Mouse (Mus musculus) kidney, embryonic 14.5 days (tissue): ENCODE measurements around the gene Tsc22d1. TPM values are rescaled to one million over a fixed set of nuclear protein-coding genes. Genes with fewer than 3 reads are reported as not detected.

Experiments
- ATAC-seq: fragments of 200-750 bp; cut with Nextera tagmentation; 2 replicates; pipeline ENCODE4 v1.8.0; 2017; ENCODE audit warnings: moderate number of reproducible peaks, mild to moderate bottlenecking, moderate TSS enrichment, moderate library complexity; ENCODE audit not compliant: low FRiP score, low TSS enrichment
- H3K27ac ChIP-seq: fragments of 300-500 bp; sonication (generic); 2 replicates; pipeline ENCODE4 v1.5.1; 2014; ENCODE audit warnings: low read depth, mild to moderate bottlenecking, low read length, moderate library complexity, mixed read lengths
- H3K27me3 ChIP-seq: fragments of 300-500 bp; sonication (generic); 2 replicates; pipeline ENCODE4 v1.6.1; 2014; ENCODE audit warnings: mild to moderate bottlenecking, low read length; ENCODE audit not compliant: control insufficient read depth, insufficient read depth
- H3K36me3 ChIP-seq: fragments of 300-500 bp; sonication (generic); 2 replicates; pipeline ENCODE4 v1.6.1; 2014; ENCODE audit warnings: low read length, mixed read lengths; ENCODE audit not compliant: control insufficient read depth, insufficient read depth
- H3K4me1 ChIP-seq: fragments of 300-500 bp; sonication (generic); 2 replicates; pipeline ENCODE4 v1.6.1; 2014; ENCODE audit warnings: low read length, mixed read lengths; ENCODE audit not compliant: control insufficient read depth, insufficient read depth
- H3K4me2 ChIP-seq: fragments of 300-500 bp; sonication (generic); replicated peaks from 2 replicates; pipeline ENCODE4 v1.6.1; 2014; ENCODE audit warnings: low read depth, mild to moderate bottlenecking, low read length
- H3K4me3 ChIP-seq: fragments of 300-500 bp; sonication (generic); 2 replicates; pipeline ENCODE4 v1.5.1; 2014; ENCODE audit warnings: mild to moderate bottlenecking, low read length
- H3K9ac ChIP-seq: fragments of 300-500 bp; sonication (generic); 2 replicates; pipeline ENCODE4 v1.6.1; 2014; ENCODE audit warnings: low read depth, mild to moderate bottlenecking, low read length, moderate library complexity
- H3K9me3 ChIP-seq: fragments of 300-500 bp; sonication (generic); 2 replicates; pipeline ENCODE4 v1.6.1; 2016; ENCODE audit warnings: low read length; ENCODE audit not compliant: control insufficient read depth
- WGBS: fragments of 180-500 bp; shearing (Covaris S2); extraction: QIAGEN DNeasy Blood & Tissue Kit; methylation state at CpG from one replicate; pipeline ENCODE4 v1.1.7; 2014; 5-methylcytosine and 5-hydroxymethylcytosine counted together
- polyA plus RNA-seq: library from polyadenylated mRNA; unstranded; fragments of >200 nt; fragmentation: Nextera tagmentation; extraction: Ambion mirVana; gene quantifications from 2 replicates; pipeline ENCODE4 v1.2.1, GENCODE M21; 2014

Tsc22d1 gene
- polyA plus RNA-seq, 1 experiment from 2014 or later, result 1,016 TPM

- Histone ChIP-seq H3K4me3 (no peak overlapping the region), H3K9ac (no peak overlapping the region), H3K36me3 (no peaks in the 10 kb centered on the region), H3K4me1 (0 out of 2 replicates have a peak, but pooled peaks cover 4% of the 10 kb centered on the region), H3K27me3 (no peaks in the 10 kb centered on the region), H3K9me3 (no peaks in the 10 kb centered on the region), H3K27ac (no peak overlapping the region), H3K4me2 (no peak overlapping the region)
- WGBS, result 67% methylated on average over 5 of the region's 5 CpGs
- no peak for ATAC-seq
Observed at GRCm38 (mm10) chr14:76454673-76455072, 39.9 kb downstream of the Tsc22d1 start.

GRCm38 (mm10) chr14:76455159-76455558, 40.4 kb downstream of the Tsc22d1 start:
- no peak for ATAC-seq
- H3K36me3 ChIP-seq, result no peaks in the 10 kb centered on the region
- no peak overlapping the region for H3K27ac ChIP-seq
- peaks cover 4% of the 10 kb centered on the region; the same call in 1 of the 2 replicates for H3K4me1 ChIP-seq
- no peak overlapping the region for H3K4me3 ChIP-seq
- H3K9ac ChIP-seq, result no peak overlapping the region
- H3K9me3 ChIP-seq, result no peaks in the 10 kb centered on the region
- no peak overlapping the region for H3K4me2 ChIP-seq
- no peaks in the 10 kb centered on the region for H3K27me3 ChIP-seq
- WGBS, result 90% methylated on average over 7 of the region's 7 CpGs

GRCm38 (mm10) chr14:76457696-76458095, 42.9 kb downstream of the Tsc22d1 start:
- Histone ChIP-seq H3K9me3 (no peaks in the 10 kb centered on the region), H3K4me1 (peaks cover 3% of the 10 kb centered on the region), H3K27me3 (no peaks in the 10 kb centered on the region), H3K36me3 (peaks cover 3% of the 10 kb centered on the region; the same call in 1 of the 2 replicates), H3K4me2 (no peak overlapping the region), H3K4me3 (no peak overlapping the region), H3K9ac (no peak overlapping the region), H3K27ac (no peak overlapping the region)
- WGBS, result 83% methylated on average over 3 of the region's 3 CpGs
- ATAC-seq, result no peak

- Histone ChIP-seq H3K4me2 (no peak overlapping the region), H3K27ac (no peak overlapping the region), H3K4me1 (peaks cover 6% of the 10 kb centered on the region), H3K36me3 (peaks cover 3% of the 10 kb centered on the region; the same call in 1 of the 2 replicates), H3K4me3 (no peak overlapping the region), H3K9me3 (no peaks in the 10 kb centered on the region), H3K9ac (no peak overlapping the region), H3K27me3 (no peaks in the 10 kb centered on the region)
- WGBS, result 57% methylated on average over 7 of the region's 7 CpGs
- no peak for ATAC-seq
Observed at GRCm38 (mm10) chr14:76460181-76460580, 45.4 kb downstream of the Tsc22d1 start.

GRCm38 (mm10) chr14:76461182-76461775, 46.5 kb downstream of the Tsc22d1 start:
- Histone ChIP-seq H3K4me2 (no peak overlapping the region), H3K9ac (no peak overlapping the region), H3K9me3 (no peaks in the 10 kb centered on the region), H3K27ac (no peak overlapping the region), H3K27me3 (no peaks in the 10 kb centered on the region), H3K4me1 (peaks cover 6% of the 10 kb centered on the region), H3K4me3 (no peak overlapping the region), H3K36me3 (peaks cover 3% of the 10 kb centered on the region)
- 93% methylated on average over 10 of the region's 10 CpGs for WGBS
- no peak for ATAC-seq

GRCm38 (mm10) chr14:76463414-76464098, 48.8 kb downstream of the Tsc22d1 start:
- H3K27me3 ChIP-seq, result no peaks in the 10 kb centered on the region
- H3K27ac ChIP-seq, result no peak overlapping the region
- no peaks in the 10 kb centered on the region for H3K9me3 ChIP-seq
- peaks cover 3% of the 10 kb centered on the region for H3K36me3 ChIP-seq
- H3K9ac ChIP-seq, result no peak overlapping the region
- H3K4me1 ChIP-seq, result peaks cover 8% of the 10 kb centered on the region
- H3K4me2 ChIP-seq, result no peak overlapping the region
- 89% methylated on average over 4 of the region's 4 CpGs for WGBS
- no peak overlapping the region for H3K4me3 ChIP-seq
- no peak for ATAC-seq

- Histone ChIP-seq H3K27me3 (no peaks in the 10 kb centered on the region), H3K9me3 (no peaks in the 10 kb centered on the region), H3K27ac (no peak overlapping the region), H3K36me3 (peaks cover 3% of the 10 kb centered on the region), H3K9ac (no peak overlapping the region), H3K4me1 (peaks cover 17% of the 10 kb centered on the region), H3K4me2 (no peak overlapping the region), H3K4me3 (no peak overlapping the region)
- 55% methylated on average over 3 of the region's 3 CpGs for WGBS
- ATAC-seq, result no peak
Observed at GRCm38 (mm10) chr14:76464967-76465366, 50.2 kb downstream of the Tsc22d1 start.

GRCm38 (mm10) chr14:76466641-76467323, 52.0 kb downstream of the Tsc22d1 start:
- H3K9ac ChIP-seq, result no peak overlapping the region
- H3K36me3 ChIP-seq, result peaks cover 3% of the 10 kb centered on the region
- WGBS, result 32% methylated on average over 18 of the region's 18 CpGs
- no peak overlapping the region for H3K27ac ChIP-seq
- no peaks in the 10 kb centered on the region for H3K9me3 ChIP-seq
- H3K4me1 ChIP-seq, result peaks cover 21% of the 10 kb centered on the region
- no peak overlapping the region for H3K4me3 ChIP-seq
- peak; percentile 83 for ATAC-seq
- no peaks in the 10 kb centered on the region for H3K27me3 ChIP-seq
- H3K4me2 ChIP-seq, result 0 out of 2 replicates have a peak overlapping the region, but pooled peaks have one; percentile 3

- ATAC-seq, result no peak
- Histone ChIP-seq H3K9ac (no peak overlapping the region), H3K27me3 (no peaks in the 10 kb centered on the region), H3K4me3 (no peak overlapping the region), H3K36me3 (no peaks in the 10 kb centered on the region; the same call in 1 of the 2 replicates), H3K27ac (no peak overlapping the region), H3K4me2 (no peak overlapping the region), H3K4me1 (peaks cover 18% of the 10 kb centered on the region; the same call in 1 of the 2 replicates), H3K9me3 (no peaks in the 10 kb centered on the region)
- 65% methylated on average over 11 of the region's 11 CpGs for WGBS
Observed at GRCm38 (mm10) chr14:76467932-76468331, 53.2 kb downstream of the Tsc22d1 start.
